Mouse (Mus musculus): ENCODE measurements at regions not wholly inside any gene's neighbourhood (a gene's known extent, or its start where the extent isn't known, plus 50 kb on each side); places are given as distances from the start of the nearest gene placed in this dataset.

- peak; percentile 44 to 54 for DNase-seq (ENCODE audit: low spot score in 2 of 2)
Measured at GRCm38 (mm10) chr2:114260397-114261071, 59.3 kb upstream of the Zfp770 start.

DNA sequence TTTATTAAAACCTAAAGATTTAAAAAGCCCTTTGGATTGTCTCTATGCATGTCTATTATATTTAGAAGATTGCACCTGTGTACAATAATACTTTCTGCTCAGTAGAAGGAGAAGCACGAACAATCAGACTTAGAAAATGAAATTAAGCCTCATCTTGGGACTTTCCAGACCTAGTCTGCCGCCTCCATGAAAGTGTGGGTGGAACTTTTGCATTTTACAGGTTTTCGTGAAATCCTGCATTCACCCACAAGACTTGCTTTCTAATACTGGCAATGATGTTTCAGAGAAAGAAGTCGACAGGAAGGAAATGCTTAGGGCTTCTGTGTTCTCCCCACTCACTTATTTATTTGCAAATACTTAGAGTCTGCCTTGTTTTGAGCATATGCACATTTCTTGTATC is 58.3 kb upstream of the Zfp770 start:
- DNase-seq (ENCODE audit: low spot score in 2 of 2): no peak

Data from layer of hippocampus, postnatal 10 days (tissue).